Mouse (Mus musculus) intestine, embryonic 16.5 days (tissue): ENCODE results near the gene Prrxl1. TPM values are rescaled to one million over a fixed set of nuclear protein-coding genes. Genes with fewer than 3 reads are reported as not detected.

Experiments used
- ATAC-seq: fragments of 200-750 bp; cut with Nextera tagmentation; 2 replicates; pipeline ENCODE4 v1.8.0; 2017; ENCODE audit warnings: moderate TSS enrichment, moderate library complexity
- H3K27ac ChIP-seq: fragments of 300-500 bp; sonication (generic); 2 replicates; pipeline ENCODE4 v1.5.1; 2014; ENCODE audit warnings: mild to moderate bottlenecking, low read length
- H3K27me3 ChIP-seq: fragments of 300-500 bp; sonication (generic); replicated peaks from 2 replicates; pipeline ENCODE4 v1.6.1; 2014; ENCODE audit warnings: low read length, control low read depth, mixed read lengths; ENCODE audit not compliant: control insufficient read depth, insufficient read depth
- H3K36me3 ChIP-seq: fragments of 300-500 bp; sonication (generic); 2 replicates; pipeline ENCODE4 v1.6.1; 2014; ENCODE audit warnings: low read length, control low read depth; ENCODE audit not compliant: control insufficient read depth, insufficient read depth
- H3K4me1 ChIP-seq: fragments of 300-500 bp; sonication (generic); 2 replicates; pipeline ENCODE4 v1.6.1; 2014; ENCODE audit warnings: low read length, control low read depth, mixed read lengths; ENCODE audit not compliant: control insufficient read depth, insufficient read depth
- H3K4me2 ChIP-seq: fragments of 300-500 bp; sonication (generic); 2 replicates; pipeline ENCODE4 v1.6.1; 2014; ENCODE audit warnings: low read depth, low read length, control low read depth
- H3K4me3 ChIP-seq: fragments of 300-500 bp; sonication (generic); 2 replicates; pipeline ENCODE4 v1.5.1; 2014; ENCODE audit warnings: mild to moderate bottlenecking, low read length
- H3K9ac ChIP-seq: fragments of 300-500 bp; sonication (generic); 2 replicates; pipeline ENCODE4 v1.6.1; 2014; ENCODE audit warnings: low read depth, low read length
- H3K9me3 ChIP-seq: fragments of 300-500 bp; sonication (generic); 2 replicates; pipeline ENCODE4 v1.6.1; 2016; ENCODE audit warnings: low read length, control low read depth; ENCODE audit not compliant: control insufficient read depth
- WGBS: fragments of 180-500 bp; shearing (Covaris S2); extraction: QIAGEN DNeasy Blood & Tissue Kit; methylation state at CpG from one replicate; pipeline ENCODE4 v1.1.7; 2014; 5-methylcytosine and 5-hydroxymethylcytosine counted together
- polyA plus RNA-seq: library from polyadenylated mRNA; unstranded; fragments of >200 nt; fragmentation: Nextera tagmentation; extraction: Ambion mirVana; gene quantifications from 2 replicates; pipeline ENCODE4 v1.2.1, GENCODE M21; 2015

The Prrxl1 gene
- polyA plus RNA-seq, 1 experiment from 2014 or later = 0.84 TPM

DNA sequence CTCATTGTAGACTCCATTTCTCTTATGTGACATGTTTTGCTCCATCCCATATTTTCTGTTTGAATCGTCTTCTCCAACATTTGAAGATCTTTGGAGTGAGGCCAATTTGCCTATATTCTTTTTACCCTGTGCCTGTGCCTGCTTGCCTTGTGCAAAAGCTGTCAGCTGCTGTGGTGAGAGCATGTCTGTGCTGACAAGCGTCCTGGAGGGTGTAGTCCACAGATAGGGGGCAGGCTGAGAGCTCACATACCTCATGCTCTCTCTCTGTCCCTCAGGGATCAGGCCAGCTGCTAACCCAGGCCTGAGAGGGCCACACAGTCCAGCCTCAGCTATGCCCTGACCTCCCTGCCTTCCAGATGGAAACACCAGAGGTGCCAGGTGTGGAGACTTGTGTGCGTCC, 74.0 kb downstream of the Prrxl1 start:
- no peaks in the 10 kb centered on the region for H3K36me3 ChIP-seq
- H3K9me3 ChIP-seq = no peaks in the 10 kb centered on the region
- ATAC-seq = no peak
- H3K27me3 ChIP-seq = no peaks in the 10 kb centered on the region
- WGBS = 52% methylated on average over 3 of the region's 3 CpGs
- no peak overlapping the region for H3K4me3 ChIP-seq
- H3K27ac ChIP-seq = no peak overlapping the region
- no peaks in the 10 kb centered on the region for H3K4me1 ChIP-seq
- no peak overlapping the region for H3K4me2 ChIP-seq
- no peak overlapping the region for H3K9ac ChIP-seq

DNA sequence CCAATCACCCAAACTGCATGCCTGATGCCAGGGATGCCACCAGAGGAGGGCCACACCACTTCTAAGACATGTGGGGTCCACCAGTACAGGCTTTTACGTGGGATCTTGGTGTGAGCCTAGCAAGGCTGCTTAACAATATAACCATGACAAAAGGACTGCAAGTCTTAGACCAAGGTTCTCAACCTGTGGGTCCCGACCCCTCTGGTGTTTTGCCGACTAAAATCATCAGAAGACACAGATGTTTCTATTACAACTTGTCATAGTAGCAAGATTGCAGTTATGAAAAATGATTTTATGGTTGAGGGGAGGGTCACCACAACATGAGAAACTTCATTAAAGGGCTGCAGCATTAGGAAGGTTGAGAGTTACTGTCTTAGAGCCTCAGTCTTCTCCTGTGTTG, 79.4 kb downstream of the Prrxl1 start:
- Histone ChIP-seq H3K4me1 (no peaks in the 10 kb centered on the region; the same call in 1 of the 2 replicates), H3K9ac (no peak overlapping the region), H3K27me3 (no peaks in the 10 kb centered on the region), H3K4me3 (no peak overlapping the region), H3K9me3 (no peaks in the 10 kb centered on the region), H3K36me3 (no peaks in the 10 kb centered on the region), H3K4me2 (no peak overlapping the region), H3K27ac (no peak overlapping the region)
- no peak for ATAC-seq
- WGBS = 75% methylated on average over 3 of the region's 3 CpGs

DNA sequence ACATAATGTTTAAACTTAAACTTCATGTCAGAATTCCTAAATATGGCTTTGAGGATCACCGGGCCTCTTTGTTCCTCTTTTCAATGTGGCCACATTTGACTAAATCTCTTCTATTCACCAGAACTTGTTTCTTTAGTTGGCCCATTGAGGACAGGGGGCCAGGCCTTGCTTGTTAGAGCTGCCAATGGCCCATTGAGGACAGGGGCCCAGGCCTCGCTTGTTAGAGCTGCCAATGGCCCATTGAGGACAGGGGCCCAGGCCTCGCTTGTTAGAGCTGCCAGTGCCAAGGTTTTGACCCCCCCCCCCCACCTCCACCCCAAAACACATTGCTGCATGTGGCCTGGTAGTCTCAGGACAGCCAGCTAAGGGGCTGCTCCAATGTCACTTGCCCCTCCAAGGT, 82.4 kb downstream of the Prrxl1 start:
- Histone ChIP-seq H3K36me3 (no peaks in the 10 kb centered on the region), H3K9ac (no peak overlapping the region), H3K4me1 (peaks cover 5% of the 10 kb centered on the region; the same call in 1 of the 2 replicates), H3K9me3 (no peaks in the 10 kb centered on the region), H3K27me3 (no peaks in the 10 kb centered on the region), H3K27ac (no peak overlapping the region), H3K4me3 (no peak overlapping the region), H3K4me2 (no peak overlapping the region)
- ATAC-seq = no peak
- WGBS = 76% methylated on average over 3 of the region's 3 CpGs

DNA sequence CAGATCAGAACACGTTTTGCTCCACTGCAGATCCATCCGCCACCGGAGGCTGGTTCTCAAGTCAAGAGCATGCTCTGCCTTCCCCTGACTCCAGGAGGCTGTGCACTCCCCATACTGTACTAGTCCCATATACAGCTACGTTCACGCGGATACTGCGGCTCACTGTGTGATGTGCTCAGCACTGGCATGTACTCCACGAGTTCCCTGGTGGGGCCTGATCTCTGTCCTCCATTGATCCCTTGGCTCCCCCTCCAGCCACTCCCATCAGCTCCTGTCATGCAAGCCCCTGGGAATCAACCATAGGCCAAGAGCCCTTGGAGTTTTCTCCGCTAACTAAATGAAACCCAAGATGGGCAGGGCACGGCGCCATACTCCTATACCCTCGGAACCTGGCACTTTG, 83.3 kb downstream of the Prrxl1 start:
- Histone ChIP-seq H3K4me3 (no peak overlapping the region), H3K4me1 (peaks cover 5% of the 10 kb centered on the region; the same call in 1 of the 2 replicates), H3K4me2 (no peak overlapping the region), H3K9ac (no peak overlapping the region), H3K27ac (no peak overlapping the region), H3K27me3 (no peaks in the 10 kb centered on the region), H3K36me3 (no peaks in the 10 kb centered on the region), H3K9me3 (no peaks in the 10 kb centered on the region)
- WGBS = 92% methylated on average over 12 of the region's 12 CpGs
- ATAC-seq = no peak

DNA sequence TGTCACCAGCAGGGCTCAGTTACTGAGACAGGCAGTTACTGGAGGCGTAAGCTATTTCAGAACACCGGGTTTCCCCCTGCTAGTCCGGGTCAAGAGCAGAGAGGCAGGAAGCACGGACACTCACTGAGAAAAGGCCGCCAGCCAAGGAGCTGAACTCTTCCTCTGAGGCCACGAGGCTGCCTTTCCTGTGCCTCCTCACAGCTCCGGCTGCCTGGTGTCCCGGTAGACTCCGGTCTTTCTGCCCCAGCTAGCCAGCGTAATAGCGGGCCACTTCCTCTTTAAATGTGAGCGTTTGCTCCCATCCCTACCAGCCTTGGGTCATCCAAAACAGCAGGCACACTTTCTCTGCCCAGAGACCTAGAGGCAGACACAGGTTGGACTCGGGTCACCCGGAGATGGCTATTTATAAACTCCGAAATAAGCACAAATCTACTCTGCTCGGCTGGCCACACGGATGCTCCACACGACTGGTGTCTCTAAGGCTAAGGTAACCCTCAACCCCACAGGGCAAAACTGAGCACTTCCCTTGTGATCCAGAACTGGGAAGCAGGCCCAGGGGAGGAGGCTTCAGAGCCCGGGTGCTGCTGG, 84.1 kb downstream of the Prrxl1 start:
- 0 out of 2 replicates have a peak, but pooled peaks have one; percentile 21 for ATAC-seq
- WGBS = 40% methylated on average over 19 of the region's 19 CpGs

DNA sequence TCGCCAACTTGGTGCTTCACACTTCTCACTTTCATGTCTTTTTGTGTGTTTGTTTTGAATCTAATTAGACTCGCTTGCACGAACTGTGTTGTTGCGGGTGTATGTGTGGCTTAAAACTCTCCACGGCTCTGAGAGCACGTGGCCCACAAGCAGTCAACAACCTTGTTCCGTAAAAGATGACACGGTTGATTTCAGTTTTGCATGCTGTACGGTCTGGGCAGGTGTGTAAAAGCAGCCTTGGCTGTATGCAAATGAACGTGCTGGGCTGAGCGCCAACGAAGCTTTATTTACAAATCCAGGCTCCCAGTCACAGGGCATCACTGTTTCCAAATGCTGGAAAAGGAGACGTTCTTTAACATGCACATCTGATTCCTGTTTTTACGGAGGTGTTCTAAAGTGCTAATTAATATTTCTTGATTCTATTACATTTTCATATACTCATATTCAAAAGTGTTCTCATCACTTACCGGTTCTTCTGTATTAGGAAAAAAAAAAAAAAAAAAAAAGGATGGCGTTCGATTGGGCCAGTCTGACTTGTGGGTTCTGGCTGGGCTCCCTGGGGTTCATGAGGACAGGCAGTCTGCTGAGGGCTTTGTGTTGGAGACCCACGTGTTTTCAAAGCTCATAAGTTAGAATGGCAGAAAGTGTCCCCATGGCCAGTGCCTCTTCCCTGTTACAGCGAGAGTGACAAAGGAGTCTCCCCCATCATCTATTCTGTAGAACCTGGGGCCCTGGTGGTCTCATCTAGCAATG, 85.0 kb downstream of the Prrxl1 start:
- WGBS = 59% methylated on average over 19 of the region's 19 CpGs
- no peak for ATAC-seq
- H3K27ac ChIP-seq = no peak overlapping the region
- H3K4me3 ChIP-seq = no peak overlapping the region
- peaks cover 5% of the 10 kb centered on the region; the same call in 1 of the 2 replicates for H3K4me1 ChIP-seq
- H3K36me3 ChIP-seq = no peaks in the 10 kb centered on the region
- H3K9me3 ChIP-seq = no peaks in the 10 kb centered on the region
- H3K27me3 ChIP-seq = no peaks in the 10 kb centered on the region
- no peak overlapping the region for H3K9ac ChIP-seq
- H3K4me2 ChIP-seq = peak overlapping the region; percentile 1; the same call in 1 of the 2 replicates

More for the DNA sequence above, 84.1 kb downstream of the Prrxl1 start:
- no peaks in the 10 kb centered on the region for H3K36me3 ChIP-seq
- peak overlapping the region; percentile 1; the same call in 1 of the 2 replicates for H3K4me2 ChIP-seq
- no peak overlapping the region for H3K4me3 ChIP-seq
- peaks cover 5% of the 10 kb centered on the region; the same call in 1 of the 2 replicates for H3K4me1 ChIP-seq
- no peak overlapping the region for H3K9ac ChIP-seq
- H3K27ac ChIP-seq = no peak overlapping the region
- H3K9me3 ChIP-seq = no peaks in the 10 kb centered on the region
- no peaks in the 10 kb centered on the region for H3K27me3 ChIP-seq

DNA sequence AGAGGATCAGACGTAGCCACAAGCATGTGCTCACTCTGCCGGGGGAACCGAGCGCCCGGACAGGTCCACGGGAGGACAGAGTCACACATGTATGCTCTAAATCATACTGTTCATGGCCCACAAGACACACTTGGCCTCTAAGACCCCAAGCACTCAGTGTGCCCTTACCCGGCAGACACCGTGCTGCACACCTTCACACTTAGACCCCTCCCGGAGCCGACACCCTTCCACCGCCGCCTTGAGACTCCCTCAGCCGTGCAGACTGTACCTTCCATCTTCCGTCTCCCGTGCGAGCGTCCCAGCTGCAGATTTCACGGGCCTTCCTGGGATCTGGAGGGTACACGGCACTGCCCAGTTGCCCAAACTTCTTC, 85.5 kb downstream of the Prrxl1 start:
- Histone ChIP-seq H3K27me3 (no peaks in the 10 kb centered on the region), H3K4me3 (no peak overlapping the region), H3K9ac (no peak overlapping the region), H3K36me3 (no peaks in the 10 kb centered on the region), H3K9me3 (no peaks in the 10 kb centered on the region), H3K4me1 (peaks cover 5% of the 10 kb centered on the region; the same call in 1 of the 2 replicates), H3K27ac (no peak overlapping the region), H3K4me2 (peak overlapping the region; percentile 13; the same call in 1 of the 2 replicates)
- WGBS = 58% methylated on average over 19 of the region's 19 CpGs
- no peak for ATAC-seq

DNA sequence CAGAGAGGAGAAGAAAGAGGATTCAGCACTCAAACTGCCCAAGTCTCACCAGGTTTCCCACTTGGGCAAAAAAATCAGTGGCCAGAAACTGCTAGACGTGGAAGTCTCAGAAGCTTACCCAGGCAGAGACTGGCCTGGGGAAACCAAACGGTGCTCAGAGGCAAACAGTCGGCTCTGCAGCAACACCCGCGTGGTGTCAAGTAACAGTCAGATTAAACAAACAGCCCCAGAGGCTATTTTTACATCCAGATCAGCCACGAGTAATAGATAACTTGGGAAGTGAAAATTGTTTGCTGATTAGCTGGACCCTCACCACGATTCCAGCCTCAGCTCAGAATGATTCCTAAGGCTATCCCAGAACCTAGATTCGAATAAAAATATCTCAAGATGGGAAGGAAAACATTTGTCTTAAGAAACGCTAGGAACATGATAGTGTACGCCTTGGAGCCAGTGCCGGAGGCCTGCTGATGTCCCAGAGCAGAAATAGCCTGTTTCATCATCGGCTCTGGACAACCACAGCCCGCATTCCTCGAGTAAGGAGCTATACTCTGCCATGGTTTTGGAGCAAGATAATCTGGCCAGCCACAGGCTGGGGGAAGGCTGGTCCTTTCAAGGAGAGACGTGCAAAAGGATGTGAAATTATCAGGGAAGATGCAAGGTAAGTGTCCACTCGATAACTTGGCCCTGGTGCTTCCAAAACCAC, 86.1 kb downstream of the Prrxl1 start, which contains the start of gene 3425401B19Rik:
Gene 3425401B19Rik (minus strand): TSS at position 170 of the 703 bp plus-strand sequence.
- Histone ChIP-seq H3K9ac (no peak within 1 kb of the TSS), H3K36me3 (no peaks in the 10 kb centered on the region), H3K27me3 (no peaks in the 10 kb centered on the region), H3K4me3 (no peak within 1 kb of the TSS), H3K4me2 (peak within 1 kb of the TSS; percentile 13; the same call in 1 of the 2 replicates), H3K27ac (no peak within 1 kb of the TSS), H3K9me3 (no peaks in the 10 kb centered on the region), H3K4me1 (peaks cover 5% of the 10 kb centered on the region; the same call in 1 of the 2 replicates)
- 44% methylated on average over 16 of the region's 16 CpGs for WGBS
- ATAC-seq = no peak

DNA sequence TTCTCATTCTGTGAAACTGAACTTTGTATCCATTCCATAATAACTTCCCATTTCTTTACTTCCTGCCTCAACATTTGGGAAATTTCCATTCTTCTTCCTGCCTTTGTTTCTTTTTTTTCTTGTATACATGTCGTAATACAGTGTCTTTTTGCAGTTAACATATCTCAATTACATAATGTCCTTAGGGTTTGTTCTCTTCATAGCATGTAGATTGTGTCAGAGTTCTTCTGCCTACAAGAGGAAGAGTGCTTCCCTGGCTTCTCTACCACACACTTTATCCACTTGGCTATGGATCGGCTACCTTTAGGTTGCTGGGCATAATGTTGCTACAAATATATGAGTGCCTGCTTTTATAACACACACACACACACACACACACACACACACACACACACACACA, 96.7 kb downstream of the Prrxl1 start:
- Histone ChIP-seq H3K27me3 (no peaks in the 10 kb centered on the region), H3K4me2 (no peak overlapping the region), H3K4me3 (no peak overlapping the region), H3K36me3 (no peaks in the 10 kb centered on the region), H3K9me3 (no peaks in the 10 kb centered on the region), H3K27ac (no peak overlapping the region), H3K9ac (no peak overlapping the region), H3K4me1 (no peaks in the 10 kb centered on the region)
- ATAC-seq = no peak
- WGBS = 81% methylated on average over 2 of the region's 2 CpGs
